Mouse (Mus musculus) G1E-ER4 (cell line): ENCODE data around the gene Frmpd4. TPM values are rescaled to one million over a fixed set of nuclear protein-coding genes. Genes with fewer than 3 reads are reported as not detected.

Experiments used
- GATA1 ChIP-seq: IDR thresholded peaks from one replicate; pipeline ENCODE4 v1.8.0; 2012; ENCODE audit warnings: low read length, inconsistent platforms
- polyA plus RNA-seq: library from polyadenylated mRNA; stranded (reverse); fragments of >175 nt; gene quantifications from 2 replicates; pipeline ENCODE4 v1.2.3, GENCODE M21; 2012

Gene Frmpd4
- polyA plus RNA-seq, 1 experiment: not detected

GRCm38 (mm10) chrX:168292506-168292905 lies 284.5 kb downstream of the Frmpd4 start:
- no peak for TF ChIP-seq GATA1

- TF ChIP-seq GATA1: no peak
Measured at GRCm38 (mm10) chrX:168207034-168207433, 370.0 kb downstream of the Frmpd4 start.

- no peak for TF ChIP-seq GATA1
Measured at GRCm38 (mm10) chrX:168191944-168192343, 385.1 kb downstream of the Frmpd4 start.

- no peak for TF ChIP-seq GATA1
Measured at GRCm38 (mm10) chrX:168189563-168189962, 387.5 kb downstream of the Frmpd4 start.

- no peak for TF ChIP-seq GATA1
Measured at GRCm38 (mm10) chrX:168163001-168163400, 414.0 kb downstream of the Frmpd4 start.

GRCm38 (mm10) chrX:168158866-168159265 lies 418.2 kb downstream of the Frmpd4 start:
- no peak for TF ChIP-seq GATA1

GRCm38 (mm10) chrX:168141051-168141450 lies 436.0 kb downstream of the Frmpd4 start:
- TF ChIP-seq GATA1: no peak

GRCm38 (mm10) chrX:168124043-168124442 lies 453.0 kb downstream of the Frmpd4 start:
- TF ChIP-seq GATA1: no peak

GRCm38 (mm10) chrX:168123589-168123965 lies 453.5 kb downstream of the Frmpd4 start:
- TF ChIP-seq GATA1: no peak

- TF ChIP-seq GATA1: no peak
Measured at GRCm38 (mm10) chrX:168122806-168123588, 454.0 kb downstream of the Frmpd4 start.

GRCm38 (mm10) chrX:168041589-168041988 lies 535.4 kb downstream of the Frmpd4 start:
- TF ChIP-seq GATA1: no peak

GRCm38 (mm10) chrX:168020574-168021145 lies 556.4 kb downstream of the Frmpd4 start:
- TF ChIP-seq GATA1: no peak

- TF ChIP-seq GATA1: no peak
Measured at GRCm38 (mm10) chrX:168017792-168018191, 559.2 kb downstream of the Frmpd4 start.

GRCm38 (mm10) chrX:167984835-167985234 lies 592.2 kb downstream of the Frmpd4 start:
- no peak for TF ChIP-seq GATA1

GRCm38 (mm10) chrX:167951207-167951606 lies 625.8 kb downstream of the Frmpd4 start:
- no peak for TF ChIP-seq GATA1

- TF ChIP-seq GATA1: no peak
Measured at GRCm38 (mm10) chrX:167909483-167909882, 667.5 kb downstream of the Frmpd4 start.

- no peak for TF ChIP-seq GATA1
Measured at GRCm38 (mm10) chrX:167901046-167901445, 676.0 kb downstream of the Frmpd4 start.
